Mouse (Mus musculus) G1E (cell line): Measurements from ENCODE around the gene Nkg7.

Experiments used
- CTCF ChIP-seq: IDR thresholded peaks from 2 replicates; pipeline ENCODE4 v1.5.1; 2012; ENCODE audit warnings: low read depth, low read length, inconsistent platforms, mixed read lengths
- GATA1 ChIP-seq: IDR thresholded peaks from 2 replicates; pipeline ENCODE4 v1.6.1; 2012; ENCODE audit warnings: borderline replicate concordance, low read length, inconsistent platforms, mixed read lengths
- GATA2 ChIP-seq: IDR thresholded peaks from 2 replicates; pipeline ENCODE4 v1.6.1; 2012; ENCODE audit warnings: low read depth, low read length, inconsistent platforms, borderline replicate concordance
- POLR2AphosphoS5 ChIP-seq: IDR thresholded peaks from 2 replicates; pipeline ENCODE4 v1.6.1; 2012; ENCODE audit warnings: low read depth, low read length, inconsistent platforms; ENCODE audit not compliant: insufficient replicate concordance
- TAL1 ChIP-seq: conservative IDR thresholded peaks from 2 replicates; pipeline ENCODE4 v1.6.1; 2012; ENCODE audit warnings: low read depth, low read length, inconsistent platforms, mixed read lengths

DNA sequence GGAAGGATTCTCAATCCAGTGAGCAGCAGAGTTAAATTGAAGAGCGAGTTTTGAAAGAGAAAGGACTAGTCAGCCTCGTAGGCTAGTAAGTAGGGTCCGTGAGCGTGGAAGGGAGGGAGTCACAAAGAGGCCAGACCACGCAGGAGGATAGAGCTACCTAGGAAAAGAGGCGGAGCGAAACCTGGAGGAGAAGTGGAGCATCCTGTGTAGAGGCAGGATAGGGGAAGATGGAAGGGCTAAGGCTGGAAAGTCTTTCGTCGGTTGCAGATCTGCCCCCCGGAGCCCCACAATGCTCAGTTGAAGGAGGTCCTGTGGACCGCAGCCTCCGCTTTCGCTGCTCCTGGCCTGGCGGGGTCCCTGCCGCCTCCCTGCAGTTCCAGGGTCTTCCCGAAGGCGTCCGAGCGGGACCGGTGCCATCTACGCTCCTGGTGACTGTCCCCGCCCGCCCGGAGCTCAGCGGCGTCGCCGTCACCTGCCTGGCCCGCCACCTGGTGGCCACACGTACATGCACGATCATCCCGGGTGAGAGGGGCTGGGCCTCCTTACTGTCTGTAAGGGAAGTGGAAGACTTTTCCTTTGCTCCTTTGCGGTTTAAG lies 29.3 kb downstream of the Nkg7 start:
- TF ChIP-seq CTCF (peak; percentile 58), TAL1 (no peak), GATA1 (no peak), GATA2 (no peak), POLR2AphosphoS5 (no peak)
